Mouse (Mus musculus) stomach, postnatal 0 days (tissue): ENCODE data around the gene Pola2. TPM values are rescaled to one million over a fixed set of nuclear protein-coding genes. Genes with fewer than 3 reads are reported as not detected.

ENCODE experiments used
- ATAC-seq: fragments of 200-750 bp; cut with Nextera tagmentation; 2 replicates; pipeline ENCODE4 v1.8.0; 2017; ENCODE audit not compliant: low FRiP score, low TSS enrichment
- DNase-seq: peaks from one replicate; pipeline ENCODE4 v3.0.0-alpha.2; 2016; ENCODE audit warnings: low spot score
- H3K27ac ChIP-seq: fragments of 300-500 bp; sonication (generic); replicated peaks from 2 replicates; pipeline ENCODE4 v1.5.1; 2014; ENCODE audit warnings: mild to moderate bottlenecking, control low read depth
- H3K27me3 ChIP-seq: fragments of 300-500 bp; sonication (generic); 2 replicates; pipeline ENCODE4 v1.6.1; 2014; ENCODE audit warnings: low read length; ENCODE audit not compliant: control insufficient read depth, insufficient read depth
- H3K36me3 ChIP-seq: fragments of 300-500 bp; sonication (generic); 2 replicates; pipeline ENCODE4 v1.6.1; 2014; ENCODE audit warnings: low read length, mixed read lengths; ENCODE audit not compliant: control insufficient read depth, insufficient read depth
- H3K4me1 ChIP-seq: fragments of 300-500 bp; sonication (generic); replicated peaks from 2 replicates; pipeline ENCODE4 v1.6.1; 2014; ENCODE audit warnings: antibody characterized with exemption; ENCODE audit not compliant: control insufficient read depth, insufficient read depth
- H3K4me2 ChIP-seq: fragments of 300-500 bp; sonication (generic); replicated peaks from 2 replicates; pipeline ENCODE4 v1.6.1; 2014; ENCODE audit warnings: low read depth, mild to moderate bottlenecking, control low read depth, moderate library complexity
- H3K4me3 ChIP-seq: fragments of 300-500 bp; sonication (generic); 2 replicates; pipeline ENCODE4 v1.5.1; 2014; ENCODE audit warnings: low read depth, low read length, control low read depth
- H3K9ac ChIP-seq: fragments of 300-500 bp; sonication (generic); 2 replicates; pipeline ENCODE4 v1.6.1; 2014; ENCODE audit warnings: mild to moderate bottlenecking, low read length, control low read depth, mixed read lengths
- H3K9me3 ChIP-seq: fragments of 300-500 bp; sonication (generic); 2 replicates; pipeline ENCODE4 v1.6.1; 2016; ENCODE audit warnings: low read length; ENCODE audit not compliant: control insufficient read depth
- CTCF ChIP-seq: IDR thresholded peaks from 2 replicates; pipeline ENCODE4 v1.5.1; 2016; ENCODE audit warnings: antibody characterized with exemption, low read depth, mild to moderate bottlenecking, moderate library complexity
- EP300 ChIP-seq: optimal IDR thresholded peaks from 2 replicates; pipeline ENCODE3; 2016; ENCODE audit warnings: antibody characterized with exemption
- WGBS: fragments of 180-500 bp; shearing (Covaris S2); extraction: QIAGEN DNeasy Blood & Tissue Kit; methylation state at CpG from one replicate; pipeline ENCODE4 v1.1.7; 2014; 5-methylcytosine and 5-hydroxymethylcytosine counted together
- polyA plus RNA-seq: library from polyadenylated mRNA; unstranded; fragments of >200 nt; fragmentation: Nextera tagmentation; extraction: Ambion mirVana; gene quantifications from 2 replicates; pipeline ENCODE4 v1.2.1, GENCODE M21; 2015

Gene Pola2
- polyA plus RNA-seq, 1 experiment from 2014 or later: 21.2 TPM

- 51% methylated on average over 3 of the region's 3 CpGs for WGBS
- H3K27me3 ChIP-seq: no peaks in the 10 kb centered on the region
- no peak for ATAC-seq
Observed at GRCm38 (mm10) chr19:5907275-5907674, 56.7 kb downstream of the Pola2 start.

GRCm38 (mm10) chr19:5894002-5894678 is 69.9 kb downstream of the Pola2 start, which contains the start of gene Tigd3:
Gene Tigd3, minus strand, starts transcription at chr19:5894149.
- Histone ChIP-seq H3K9ac (peak within 1 kb of the TSS; percentile 72), H3K4me1 (no peaks in the 10 kb centered on the region; the same call in 1 of the 2 replicates), H3K9me3 (no peaks in the 10 kb centered on the region), H3K36me3 (peaks cover 10% of the 10 kb centered on the region), H3K4me3 (peak within 1 kb of the TSS; percentile 62), H3K27ac (0 out of 2 replicates have a peak within 1 kb of the TSS, but pooled peaks have one; percentile 30), H3K27me3 (no peaks in the 10 kb centered on the region), H3K4me2 (peak within 1 kb of the TSS; percentile 85)
- 3% methylated on average over 34 of the region's 36 CpGs for WGBS
- ATAC-seq (peak; percentile 94), DNase-seq (peak; percentile 90)
- TF ChIP-seq CTCF: no peak
- TF ChIP-seq EP300: no peak

More at GRCm38 (mm10) chr19:5907275-5907674, 56.7 kb downstream of the Pola2 start:
- Histone ChIP-seq H3K4me1 (peaks cover 3% of the 10 kb centered on the region; the same call in 1 of the 2 replicates), H3K27ac (no peak overlapping the region), H3K36me3 (peaks cover 36% of the 10 kb centered on the region), H3K9ac (no peak overlapping the region), H3K4me3 (no peak overlapping the region), H3K9me3 (no peaks in the 10 kb centered on the region), H3K4me2 (no peak overlapping the region)
- DNase-seq: no peak
- TF ChIP-seq CTCF: no peak
- no peak for TF ChIP-seq EP300

- no peaks in the 10 kb centered on the region for H3K9me3 ChIP-seq
- no peak for TF ChIP-seq EP300
- no peak for TF ChIP-seq CTCF
- H3K27ac ChIP-seq: 0 out of 2 replicates have a peak overlapping the region, but pooled peaks have one; percentile 30
- H3K4me3 ChIP-seq: peak overlapping the region; percentile 62
- H3K27me3 ChIP-seq: no peaks in the 10 kb centered on the region
- ATAC-seq (peak; percentile 18; the same call in 1 of the 2 replicates), DNase-seq (no peak)
- peaks cover 8% of the 10 kb centered on the region for H3K36me3 ChIP-seq
- no peaks in the 10 kb centered on the region; the same call in 1 of the 2 replicates for H3K4me1 ChIP-seq
- 10% methylated on average over 30 of the region's 31 CpGs for WGBS
- peak overlapping the region; percentile 85 for H3K4me2 ChIP-seq
- H3K9ac ChIP-seq: peak overlapping the region; percentile 72
Observed at GRCm38 (mm10) chr19:5893282-5894001, 70.6 kb downstream of the Pola2 start.

GRCm38 (mm10) chr19:5892735-5893134 is 71.3 kb downstream of the Pola2 start:
- Histone ChIP-seq H3K4me2 (no peak overlapping the region), H3K4me3 (no peak overlapping the region), H3K27ac (no peak overlapping the region), H3K4me1 (no peaks in the 10 kb centered on the region; the same call in 1 of the 2 replicates), H3K27me3 (no peaks in the 10 kb centered on the region), H3K9me3 (no peaks in the 10 kb centered on the region), H3K9ac (no peak overlapping the region), H3K36me3 (peaks cover 5% of the 10 kb centered on the region)
- DNase-seq (no peak), ATAC-seq (no peak)
- TF ChIP-seq CTCF: no peak
- TF ChIP-seq EP300: no peak
- WGBS: 89% methylated on average over 13 of the region's 13 CpGs

GRCm38 (mm10) chr19:5892262-5892661 is 71.7 kb downstream of the Pola2 start:
- H3K9me3 ChIP-seq: no peaks in the 10 kb centered on the region
- DNase-seq (no peak), ATAC-seq (no peak)
- H3K27ac ChIP-seq: no peak overlapping the region
- no peaks in the 10 kb centered on the region for H3K27me3 ChIP-seq
- H3K36me3 ChIP-seq: peaks cover 5% of the 10 kb centered on the region
- TF ChIP-seq CTCF (no peak), EP300 (no peak)
- H3K4me2 ChIP-seq: no peak overlapping the region
- H3K4me3 ChIP-seq: no peak overlapping the region
- H3K4me1 ChIP-seq: no peaks in the 10 kb centered on the region; the same call in 1 of the 2 replicates
- 93% methylated on average over 7 of the region's 7 CpGs for WGBS
- H3K9ac ChIP-seq: no peak overlapping the region
